Mouse (Mus musculus) bone marrow, adult 2 months (tissue): ENCODE results near the gene Sema6b.

Experiments used
- CTCF ChIP-seq: fragments of 200-500 bp; IDR thresholded peaks from 2 replicates; pipeline ENCODE4 v1.5.1; 2011; ENCODE audit warnings: low read length, control low read depth; ENCODE audit not compliant: control insufficient read depth, insufficient read depth
- POLR2A ChIP-seq: fragments of 200-500 bp; IDR thresholded peaks from 2 replicates; pipeline ENCODE4 v1.6.1; 2011; ENCODE audit warnings: low read depth, mild to moderate bottlenecking, control low read depth, low read length, borderline replicate concordance; ENCODE audit not compliant: control insufficient read depth

DNA sequence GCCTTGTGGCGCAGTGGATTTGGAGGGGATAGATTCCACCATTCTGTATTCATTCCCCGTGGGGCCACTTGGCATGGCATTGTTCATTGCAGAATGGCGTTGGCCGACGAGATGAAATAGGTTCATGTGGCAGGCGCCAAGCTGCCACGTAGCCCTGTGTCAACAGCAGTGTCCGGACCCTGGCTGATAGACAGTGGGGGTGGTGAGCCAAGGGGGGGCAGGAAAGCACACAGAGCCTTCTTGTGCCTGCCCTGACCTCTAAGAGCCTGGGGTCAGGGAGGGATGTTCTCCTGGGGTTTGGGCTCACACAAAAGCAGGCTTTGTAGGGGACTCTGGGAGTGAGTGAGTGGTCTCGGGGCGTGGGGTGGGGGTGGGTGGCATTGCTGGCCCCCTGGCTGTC lies 30.5 kb upstream of the Sema6b start:
- no peak for TF ChIP-seq CTCF
- TF ChIP-seq POLR2A = no peak
